Mouse (Mus musculus) frontal cortex, adult (tissue): Measurements from ENCODE around the gene Stk24.

Source experiments
- ATAC-seq: cut with Nextera tagmentation; 2 replicates; pipeline ENCODE4 v1.9.2; 2017; ENCODE audit warnings: mild to moderate bottlenecking, moderate library complexity, mixed read lengths; ENCODE audit not compliant: low TSS enrichment

Gene Stk24

GRCm38 (mm10) chr14:121379116-121379826, 540 bp downstream of the Stk24 start:
- peak; percentile 69 for ATAC-seq

GRCm38 (mm10) chr14:121378243-121379115, 1.3 kb downstream of the Stk24 start:
- ATAC-seq: peak; percentile 48

- no peak for ATAC-seq
Measured at GRCm38 (mm10) chr14:121376566-121376965, 3.2 kb downstream of the Stk24 start.

- no peak for ATAC-seq
Measured at GRCm38 (mm10) chr14:121373901-121374300, 5.9 kb downstream of the Stk24 start.

- ATAC-seq: no peak
Measured at GRCm38 (mm10) chr14:121373020-121373419, 6.8 kb downstream of the Stk24 start.

GRCm38 (mm10) chr14:121371911-121372820, 7.6 kb downstream of the Stk24 start:
- ATAC-seq: no peak

GRCm38 (mm10) chr14:121369385-121369784, 10.4 kb downstream of the Stk24 start:
- ATAC-seq: no peak

- no peak for ATAC-seq
Measured at GRCm38 (mm10) chr14:121368108-121368705, 11.6 kb downstream of the Stk24 start.

- ATAC-seq: no peak
Measured at GRCm38 (mm10) chr14:121365991-121366728, 13.7 kb downstream of the Stk24 start.

- ATAC-seq: no peak
Measured at GRCm38 (mm10) chr14:121365390-121365789, 14.4 kb downstream of the Stk24 start.

- no peak for ATAC-seq
Measured at GRCm38 (mm10) chr14:121364282-121364681, 15.5 kb downstream of the Stk24 start.

- ATAC-seq: peak; percentile 39; the same call in 1 of the 2 replicates
Measured at GRCm38 (mm10) chr14:121361319-121362114, 18.3 kb downstream of the Stk24 start.

GRCm38 (mm10) chr14:121359850-121360249, 20.0 kb downstream of the Stk24 start:
- no peak for ATAC-seq

- no peak for ATAC-seq
Measured at GRCm38 (mm10) chr14:121359015-121359414, 20.8 kb downstream of the Stk24 start.

- ATAC-seq: no peak
Measured at GRCm38 (mm10) chr14:121358327-121358726, 21.5 kb downstream of the Stk24 start.

- peak; percentile 35 for ATAC-seq
Measured at GRCm38 (mm10) chr14:121356336-121356862, 23.4 kb downstream of the Stk24 start.

GRCm38 (mm10) chr14:121355732-121356131, 24.1 kb downstream of the Stk24 start:
- no peak for ATAC-seq

- ATAC-seq: no peak
Measured at GRCm38 (mm10) chr14:121353648-121354377, 26.0 kb downstream of the Stk24 start.

GRCm38 (mm10) chr14:121352744-121353143, 27.1 kb downstream of the Stk24 start:
- no peak for ATAC-seq
